Mouse (Mus musculus) kidney, embryonic 14.5 days (tissue): ENCODE data around the gene Gcsam. TPM values are rescaled to one million over a fixed set of nuclear protein-coding genes. Genes with fewer than 3 reads are reported as not detected.

Experiments
- ATAC-seq: fragments of 200-750 bp; cut with Nextera tagmentation; 2 replicates; pipeline ENCODE4 v1.8.0; 2017; ENCODE audit warnings: moderate number of reproducible peaks, mild to moderate bottlenecking, moderate TSS enrichment, moderate library complexity; ENCODE audit not compliant: low FRiP score, low TSS enrichment
- H3K27ac ChIP-seq: fragments of 300-500 bp; sonication (generic); 2 replicates; pipeline ENCODE4 v1.5.1; 2014; ENCODE audit warnings: low read depth, mild to moderate bottlenecking, low read length, moderate library complexity, mixed read lengths
- H3K27me3 ChIP-seq: fragments of 300-500 bp; sonication (generic); 2 replicates; pipeline ENCODE4 v1.6.1; 2014; ENCODE audit warnings: mild to moderate bottlenecking, low read length; ENCODE audit not compliant: control insufficient read depth, insufficient read depth
- H3K36me3 ChIP-seq: fragments of 300-500 bp; sonication (generic); 2 replicates; pipeline ENCODE4 v1.6.1; 2014; ENCODE audit warnings: low read length, mixed read lengths; ENCODE audit not compliant: control insufficient read depth, insufficient read depth
- H3K4me1 ChIP-seq: fragments of 300-500 bp; sonication (generic); 2 replicates; pipeline ENCODE4 v1.6.1; 2014; ENCODE audit warnings: low read length, mixed read lengths; ENCODE audit not compliant: control insufficient read depth, insufficient read depth
- H3K4me2 ChIP-seq: fragments of 300-500 bp; sonication (generic); replicated peaks from 2 replicates; pipeline ENCODE4 v1.6.1; 2014; ENCODE audit warnings: low read depth, mild to moderate bottlenecking, low read length
- H3K4me3 ChIP-seq: fragments of 300-500 bp; sonication (generic); 2 replicates; pipeline ENCODE4 v1.5.1; 2014; ENCODE audit warnings: mild to moderate bottlenecking, low read length
- H3K9ac ChIP-seq: fragments of 300-500 bp; sonication (generic); 2 replicates; pipeline ENCODE4 v1.6.1; 2014; ENCODE audit warnings: low read depth, mild to moderate bottlenecking, low read length, moderate library complexity
- H3K9me3 ChIP-seq: fragments of 300-500 bp; sonication (generic); 2 replicates; pipeline ENCODE4 v1.6.1; 2016; ENCODE audit warnings: low read length; ENCODE audit not compliant: control insufficient read depth
- WGBS: fragments of 180-500 bp; shearing (Covaris S2); extraction: QIAGEN DNeasy Blood & Tissue Kit; methylation state at CpG from one replicate; pipeline ENCODE4 v1.1.7; 2014; 5-methylcytosine and 5-hydroxymethylcytosine counted together
- polyA plus RNA-seq: library from polyadenylated mRNA; unstranded; fragments of >200 nt; fragmentation: Nextera tagmentation; extraction: Ambion mirVana; gene quantifications from 2 replicates; pipeline ENCODE4 v1.2.1, GENCODE M21; 2014

Gene Gcsam
- polyA plus RNA-seq, 1 experiment from 2014 or later: 0.19 TPM

GRCm38 (mm10) chr16:45635826-45636225 is 25.6 kb downstream of the Gcsam start:
- H3K4me1 ChIP-seq: no peaks in the 10 kb centered on the region

GRCm38 (mm10) chr16:45640070-45640762 is 30.0 kb downstream of the Gcsam start:
- WGBS: 77% methylated on average over 10 of the region's 10 CpGs
- ATAC-seq: no peak
- no peaks in the 10 kb centered on the region for H3K9me3 ChIP-seq
- H3K27me3 ChIP-seq: no peaks in the 10 kb centered on the region
- H3K27ac ChIP-seq: no peak overlapping the region
- no peak overlapping the region for H3K4me3 ChIP-seq
- H3K36me3 ChIP-seq: no peaks in the 10 kb centered on the region
- no peak overlapping the region for H3K9ac ChIP-seq
- no peak overlapping the region for H3K4me2 ChIP-seq
- H3K4me1 ChIP-seq: no peaks in the 10 kb centered on the region

More at GRCm38 (mm10) chr16:45635826-45636225, 25.6 kb downstream of the Gcsam start:
- Histone ChIP-seq H3K4me2 (no peak overlapping the region), H3K9me3 (no peaks in the 10 kb centered on the region), H3K36me3 (no peaks in the 10 kb centered on the region), H3K4me3 (no peak overlapping the region), H3K9ac (no peak overlapping the region), H3K27ac (no peak overlapping the region), H3K27me3 (no peaks in the 10 kb centered on the region)
- ATAC-seq: no peak
- WGBS: 79% methylated on average over 2 of the region's 2 CpGs

DNA sequence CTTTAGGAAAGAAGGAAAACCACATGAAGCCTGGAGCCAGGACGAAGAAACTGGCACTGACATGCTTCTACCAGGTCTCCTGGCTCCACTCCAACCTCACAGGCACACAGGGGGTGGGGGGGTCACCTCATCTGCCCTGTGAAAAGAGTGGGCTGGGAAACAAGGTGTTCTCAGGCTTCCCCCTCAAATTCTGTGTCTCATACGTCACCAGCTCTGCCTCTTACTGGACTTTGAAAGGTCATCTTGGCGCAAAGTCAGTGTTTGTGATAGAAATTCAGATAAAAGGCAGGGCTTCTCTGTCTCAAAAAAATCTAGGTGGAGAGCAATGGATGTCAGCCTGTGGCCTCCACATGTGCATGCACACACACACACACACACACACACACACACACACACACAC is 31.1 kb downstream of the Gcsam start:
- H3K9me3 ChIP-seq: no peaks in the 10 kb centered on the region
- no peak for ATAC-seq
- H3K4me3 ChIP-seq: no peak overlapping the region
- H3K36me3 ChIP-seq: no peaks in the 10 kb centered on the region
- H3K27me3 ChIP-seq: no peaks in the 10 kb centered on the region
- no peak overlapping the region for H3K4me2 ChIP-seq
- H3K4me1 ChIP-seq: no peaks in the 10 kb centered on the region
- no peak overlapping the region for H3K27ac ChIP-seq
- H3K9ac ChIP-seq: no peak overlapping the region
- WGBS: 66% methylated on average over 3 of the region's 3 CpGs

DNA sequence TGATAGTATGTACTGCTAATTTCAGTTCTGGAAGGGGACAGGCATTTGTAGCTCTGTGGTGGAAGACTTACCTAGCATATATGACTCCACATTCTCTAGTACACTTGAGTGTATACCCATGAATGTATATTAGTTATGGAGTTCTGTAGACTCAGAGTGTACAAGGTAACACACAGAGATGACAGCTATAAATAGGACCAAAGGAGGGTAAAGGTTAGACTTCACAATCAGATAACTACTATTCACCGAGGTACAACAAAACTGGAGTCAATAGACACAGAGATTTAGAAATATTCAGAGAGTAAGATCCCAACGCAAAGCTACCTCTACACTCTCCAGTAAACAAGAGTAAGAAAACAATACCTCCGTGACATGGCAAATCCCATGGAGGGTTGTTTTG is 33.8 kb downstream of the Gcsam start:
- ATAC-seq: no peak
- H3K4me3 ChIP-seq: no peak overlapping the region
- no peaks in the 10 kb centered on the region for H3K36me3 ChIP-seq
- 83% methylated on average over 3 of the region's 3 CpGs for WGBS
- H3K4me2 ChIP-seq: no peak overlapping the region
- H3K4me1 ChIP-seq: no peaks in the 10 kb centered on the region
- H3K9me3 ChIP-seq: no peaks in the 10 kb centered on the region
- H3K9ac ChIP-seq: no peak overlapping the region
- H3K27me3 ChIP-seq: no peaks in the 10 kb centered on the region
- H3K27ac ChIP-seq: no peak overlapping the region

DNA sequence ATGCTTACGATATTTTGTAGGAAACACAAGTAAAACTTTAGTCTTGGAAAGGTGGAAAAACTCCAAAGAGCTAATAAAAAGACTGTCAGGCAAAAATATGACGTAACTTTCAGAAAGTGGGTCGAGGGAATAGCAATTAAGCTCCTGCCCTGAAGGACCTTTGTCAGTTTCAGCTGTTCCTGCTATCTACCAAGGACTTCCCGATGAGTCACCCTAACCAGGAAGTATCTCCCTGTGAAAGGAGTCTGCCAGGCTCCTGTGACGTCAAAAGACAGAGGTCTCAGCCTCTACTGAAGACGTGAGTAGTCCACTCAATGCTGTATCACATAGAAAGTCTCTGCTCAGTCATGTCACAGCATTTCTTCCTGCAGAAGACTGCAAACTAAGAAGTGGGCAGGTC is 34.2 kb downstream of the Gcsam start:
- Histone ChIP-seq H3K36me3 (no peaks in the 10 kb centered on the region), H3K4me3 (no peak overlapping the region), H3K4me2 (no peak overlapping the region), H3K4me1 (no peaks in the 10 kb centered on the region), H3K27me3 (no peaks in the 10 kb centered on the region), H3K9ac (no peak overlapping the region), H3K27ac (no peak overlapping the region), H3K9me3 (no peaks in the 10 kb centered on the region)
- WGBS: 63% methylated on average over 6 of the region's 6 CpGs
- no peak for ATAC-seq

DNA sequence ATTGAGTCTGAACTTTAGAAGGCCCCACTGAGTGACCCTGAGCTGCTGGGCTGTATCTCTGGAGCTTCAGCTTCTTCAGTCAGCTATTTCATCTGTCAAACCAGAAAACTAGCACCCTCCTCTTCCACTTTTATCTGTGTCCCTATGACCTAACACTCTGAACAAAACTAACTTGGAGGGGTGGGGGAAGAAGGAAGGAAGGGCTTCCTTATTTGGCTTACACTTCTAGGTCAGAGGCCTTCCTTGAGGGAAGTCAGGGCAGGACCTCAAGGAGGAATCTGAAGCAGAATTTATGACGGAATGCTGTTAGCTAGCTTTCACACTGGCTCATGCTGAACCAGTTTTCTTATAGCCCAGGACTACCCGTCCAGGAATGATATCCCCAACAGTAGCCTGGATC is 41.3 kb downstream of the Gcsam start:
- H3K27me3 ChIP-seq: 0 out of 2 replicates have a peak, but pooled peaks cover 4% of the 10 kb centered on the region
- no peak for ATAC-seq
- WGBS: 48% methylated on average over 2 of the region's 2 CpGs
- H3K4me2 ChIP-seq: no peak overlapping the region
- H3K4me1 ChIP-seq: peaks cover 4% of the 10 kb centered on the region; the same call in 1 of the 2 replicates
- no peaks in the 10 kb centered on the region for H3K36me3 ChIP-seq
- no peak overlapping the region for H3K9ac ChIP-seq
- no peak overlapping the region for H3K4me3 ChIP-seq
- no peaks in the 10 kb centered on the region for H3K9me3 ChIP-seq
- no peak overlapping the region for H3K27ac ChIP-seq

- Histone ChIP-seq H3K4me1 (peaks cover 4% of the 10 kb centered on the region; the same call in 1 of the 2 replicates), H3K27me3 (0 out of 2 replicates have a peak, but pooled peaks cover 4% of the 10 kb centered on the region), H3K9me3 (no peaks in the 10 kb centered on the region), H3K9ac (no peak overlapping the region), H3K36me3 (no peaks in the 10 kb centered on the region), H3K27ac (no peak overlapping the region), H3K4me2 (peak overlapping the region; percentile 74), H3K4me3 (peak overlapping the region; percentile 39)
- 12% methylated on average over 17 of the region's 17 CpGs for WGBS
- peak; percentile 39; the same call in 1 of the 2 replicates for ATAC-seq
Observed at GRCm38 (mm10) chr16:45653009-45653933, 43.1 kb downstream of the Gcsam start.

DNA sequence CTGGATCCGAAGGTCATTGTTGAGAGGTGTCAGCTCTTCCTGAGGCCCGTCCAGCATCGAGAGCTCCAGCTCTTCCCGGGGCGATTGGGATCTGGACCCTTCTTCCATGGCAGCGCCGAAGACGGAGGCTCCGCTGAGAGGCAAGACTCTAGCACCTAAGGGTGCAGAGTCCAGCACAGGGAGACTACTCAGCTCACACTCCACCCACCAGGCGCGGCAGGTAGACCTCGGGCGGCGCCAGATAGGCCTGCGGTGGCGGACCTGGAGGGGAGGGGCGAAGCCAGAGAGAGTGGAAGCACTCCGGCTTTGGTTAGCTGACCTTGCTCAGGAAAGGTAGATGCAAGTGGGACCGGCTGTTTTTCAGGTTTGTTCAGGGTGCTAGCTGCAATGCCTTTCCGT is 43.8 kb downstream of the Gcsam start, which contains the start of gene BC016579:
Gene BC016579, minus strand, starts transcription at position 135 of the 399 bp plus-strand sequence.
- no peaks in the 10 kb centered on the region for H3K36me3 ChIP-seq
- H3K27ac ChIP-seq: no peak within 1 kb of the TSS
- H3K4me3 ChIP-seq: peak within 1 kb of the TSS; percentile 39
- H3K9me3 ChIP-seq: no peaks in the 10 kb centered on the region
- peak; percentile 57 for ATAC-seq
- H3K4me1 ChIP-seq: peaks cover 4% of the 10 kb centered on the region; the same call in 1 of the 2 replicates
- 0 out of 2 replicates have a peak, but pooled peaks cover 4% of the 10 kb centered on the region for H3K27me3 ChIP-seq
- WGBS: 3% methylated on average over 20 of the region's 20 CpGs
- peak within 1 kb of the TSS; percentile 74 for H3K4me2 ChIP-seq
- no peak within 1 kb of the TSS for H3K9ac ChIP-seq
